Mouse (Mus musculus) myocyte (in vitro differentiated cells): ENCODE data around the gene 9330161L09Rik. TPM values are rescaled to one million over a fixed set of nuclear protein-coding genes. Genes with fewer than 3 reads are reported as not detected.

ENCODE experiments used
- H3K27me3 ChIP-seq: one replicate; pipeline ENCODE4 v1.6.1; 2011; ENCODE audit not compliant: control insufficient read depth, insufficient read depth, insufficient read length
- H3K36me3 ChIP-seq: one replicate; pipeline ENCODE4 v1.6.1; 2011; ENCODE audit not compliant: control insufficient read depth, insufficient read depth
- H3K4me2 ChIP-seq: one replicate; pipeline ENCODE4 v1.6.1; 2011; ENCODE audit warnings: low read depth, control low read depth
- H3K4me3 ChIP-seq: one replicate; pipeline ENCODE4 v1.5.1; 2011; ENCODE audit warnings: mild to moderate bottlenecking, control low read depth, moderate library complexity
- H3K79me2 ChIP-seq: one replicate; pipeline ENCODE4 v1.6.1; 2011; ENCODE audit not compliant: control insufficient read depth, insufficient read depth
- H3ac ChIP-seq: one replicate; pipeline ENCODE4 v1.6.1; 2011; ENCODE audit not compliant: control insufficient read depth, insufficient read length
- CEBPB ChIP-seq: IDR thresholded peaks from 2 replicates; pipeline ENCODE4 v1.6.1; 2011; ENCODE audit warnings: mild to moderate bottlenecking, moderate library complexity; ENCODE audit not compliant: poor library complexity, insufficient read depth, severe bottlenecking
- E2F4 ChIP-seq: IDR thresholded peaks from one replicate; pipeline ENCODE4 v1.6.1; 2011; ENCODE audit warnings: mild to moderate bottlenecking, control low read depth, moderate library complexity; ENCODE audit not compliant: insufficient read depth
- MAX ChIP-seq: IDR thresholded peaks from one replicate; pipeline ENCODE4 v1.6.1; 2011; ENCODE audit warnings: low read depth, mild to moderate bottlenecking, control low read depth
- MYOD1 ChIP-seq, 3 experiments: IDR thresholded peaks; one replicate each; pipeline ENCODE4 v1.6.1; 2011; ENCODE audit warnings: control low read depth in 2 of 3, low read depth in 2 of 3, mild to moderate bottlenecking in 2 of 3, moderate library complexity in 1 of 3; ENCODE audit not compliant: insufficient read length in 2 of 3, control insufficient read depth in 1 of 3
- MYOG ChIP-seq, 3 experiments: IDR thresholded peaks; one replicate each; pipeline ENCODE4 v1.6.1; 2011; ENCODE audit warnings: control low read depth in 2 of 3, low read depth in 2 of 3, mild to moderate bottlenecking in 2 of 3; ENCODE audit not compliant: insufficient read length in 2 of 3, control insufficient read depth in 1 of 3, insufficient read depth in 1 of 3
- POLR2A ChIP-seq: IDR thresholded peaks from one replicate; pipeline ENCODE4 v1.6.1; 2011; ENCODE audit warnings: low read depth, mild to moderate bottlenecking, control low read depth, moderate library complexity; ENCODE audit not compliant: insufficient read length
- POLR2AphosphoS2 ChIP-seq: IDR thresholded peaks from one replicate; pipeline ENCODE4 v1.6.1; 2011; ENCODE audit warnings: low read depth, control low read depth; ENCODE audit not compliant: insufficient read length
- REST ChIP-seq: IDR thresholded peaks from one replicate; pipeline ENCODE4 v1.6.1; 2011; ENCODE audit warnings: mild to moderate bottlenecking, control low read depth, moderate library complexity; ENCODE audit not compliant: insufficient read depth, insufficient read length
- SRF ChIP-seq: IDR thresholded peaks from one replicate; pipeline ENCODE4 v1.6.1; 2011; ENCODE audit warnings: low read depth; ENCODE audit not compliant: control insufficient read depth, insufficient read length
- TCF12 ChIP-seq: IDR thresholded peaks from one replicate; pipeline ENCODE4 v1.6.1; 2011; ENCODE audit warnings: mild to moderate bottlenecking, control low read depth; ENCODE audit not compliant: poor library complexity, insufficient read depth, severe bottlenecking
- TCF3 ChIP-seq: IDR thresholded peaks from one replicate; pipeline ENCODE4 v1.6.1; 2011; ENCODE audit warnings: low read depth, control low read depth; ENCODE audit not compliant: insufficient read length
- USF1 ChIP-seq: IDR thresholded peaks from one replicate; pipeline ENCODE4 v1.6.1; 2011; ENCODE audit warnings: low read depth, mild to moderate bottlenecking, control low read depth, moderate library complexity
- polyA plus RNA-seq: library from polyadenylated mRNA; unstranded; fragments of >200 nt; fragmentation: generic; extraction: Trizol; gene quantifications from one replicate; pipeline ENCODE4 v1.2.1, GENCODE M21; 2012; ENCODE audit warnings: missing spikeins

9330161L09Rik gene
- polyA plus RNA-seq, 1 experiment: 0.60 TPM

DNA sequence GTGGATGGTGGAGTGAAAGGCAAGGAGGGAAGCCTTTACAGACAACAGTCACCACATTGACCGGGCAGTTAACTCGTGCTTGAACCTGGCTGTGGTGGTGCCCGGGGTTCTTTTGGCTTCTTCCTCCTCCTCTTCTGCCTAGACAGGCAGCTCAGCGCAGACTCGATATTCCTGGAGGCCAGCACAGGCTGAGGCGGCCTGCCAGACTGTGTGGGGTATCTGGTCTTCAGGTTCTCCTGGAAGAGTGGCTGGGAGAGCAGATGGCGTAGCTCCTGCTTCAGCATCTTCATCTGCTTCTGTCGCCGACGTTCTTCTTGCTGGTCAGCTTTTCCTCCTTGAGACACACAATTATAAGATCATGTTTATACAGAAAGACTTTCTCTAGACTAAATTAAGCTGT is 524 bp upstream of the 9330161L09Rik start:
- no peak for TF ChIP-seq TCF3
- no peak for TF ChIP-seq POLR2AphosphoS2
- no peak for TF ChIP-seq MAX
- no peak for TF ChIP-seq MYOD1 (IDR thresholded peaks at IDR 0.05; ENCODE audit: control insufficient read depth in 1 of 3, insufficient read length in 2 of 3, low read depth in 2 of 3)
- no peak for TF ChIP-seq USF1
- no peak for TF ChIP-seq SRF
- TF ChIP-seq MYOG (IDR thresholded peaks at IDR 0.05; ENCODE audit: control insufficient read depth in 1 of 3, insufficient read depth in 1 of 3, insufficient read length in 2 of 3, low read depth in 2 of 3): no peak
- no peak for TF ChIP-seq E2F4
- no peak for TF ChIP-seq CEBPB
- no peak for TF ChIP-seq REST
- no peak for TF ChIP-seq TCF12
- TF ChIP-seq POLR2A: no peak
- H3ac ChIP-seq: no peak overlapping the region
- no peaks in the 10 kb centered on the region for H3K27me3 ChIP-seq
- no peak overlapping the region for H3K4me3 ChIP-seq
- no peak overlapping the region for H3K4me2 ChIP-seq
- H3K36me3 ChIP-seq: peaks cover 41% of the 10 kb centered on the region
- H3K79me2 ChIP-seq: no peaks in the 10 kb centered on the region

DNA sequence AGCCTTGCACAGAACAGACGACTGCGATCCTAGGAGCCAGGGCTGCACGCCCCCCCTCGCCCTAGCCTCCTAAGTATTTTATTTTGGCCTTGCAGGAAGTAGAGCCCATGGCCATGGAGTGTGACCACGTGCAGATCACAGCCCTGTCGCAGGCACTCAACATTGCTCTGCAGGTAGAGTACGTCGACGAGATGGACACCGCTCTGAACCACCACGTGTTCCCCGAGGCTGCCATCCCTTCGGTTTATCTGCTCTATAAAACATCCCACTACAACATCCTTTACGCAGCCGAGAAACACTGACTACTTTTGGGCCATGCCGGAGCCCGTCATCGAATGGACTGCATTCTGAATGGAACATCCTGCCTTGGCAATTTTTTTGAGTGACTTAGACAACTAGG is 3.5 kb downstream of the 9330161L09Rik start:
- H3K36me3 ChIP-seq: peaks cover 13% of the 10 kb centered on the region
- H3ac ChIP-seq: no peak overlapping the region
- H3K79me2 ChIP-seq: no peaks in the 10 kb centered on the region
- H3K27me3 ChIP-seq: no peaks in the 10 kb centered on the region
- TF ChIP-seq POLR2AphosphoS2 (peak; percentile 85), REST (no peak)
- no peak overlapping the region for H3K4me2 ChIP-seq
- no peak overlapping the region for H3K4me3 ChIP-seq

GRCm38 (mm10) chr12:103396751-103397150 is 10.9 kb downstream of the 9330161L09Rik start:
- Histone ChIP-seq H3K79me2 (no peaks in the 10 kb centered on the region), H3K4me3 (no peak overlapping the region), H3K4me2 (no peak overlapping the region), H3ac (no peak overlapping the region), H3K36me3 (no peaks in the 10 kb centered on the region), H3K27me3 (no peaks in the 10 kb centered on the region)
- no peak for TF ChIP-seq E2F4

DNA sequence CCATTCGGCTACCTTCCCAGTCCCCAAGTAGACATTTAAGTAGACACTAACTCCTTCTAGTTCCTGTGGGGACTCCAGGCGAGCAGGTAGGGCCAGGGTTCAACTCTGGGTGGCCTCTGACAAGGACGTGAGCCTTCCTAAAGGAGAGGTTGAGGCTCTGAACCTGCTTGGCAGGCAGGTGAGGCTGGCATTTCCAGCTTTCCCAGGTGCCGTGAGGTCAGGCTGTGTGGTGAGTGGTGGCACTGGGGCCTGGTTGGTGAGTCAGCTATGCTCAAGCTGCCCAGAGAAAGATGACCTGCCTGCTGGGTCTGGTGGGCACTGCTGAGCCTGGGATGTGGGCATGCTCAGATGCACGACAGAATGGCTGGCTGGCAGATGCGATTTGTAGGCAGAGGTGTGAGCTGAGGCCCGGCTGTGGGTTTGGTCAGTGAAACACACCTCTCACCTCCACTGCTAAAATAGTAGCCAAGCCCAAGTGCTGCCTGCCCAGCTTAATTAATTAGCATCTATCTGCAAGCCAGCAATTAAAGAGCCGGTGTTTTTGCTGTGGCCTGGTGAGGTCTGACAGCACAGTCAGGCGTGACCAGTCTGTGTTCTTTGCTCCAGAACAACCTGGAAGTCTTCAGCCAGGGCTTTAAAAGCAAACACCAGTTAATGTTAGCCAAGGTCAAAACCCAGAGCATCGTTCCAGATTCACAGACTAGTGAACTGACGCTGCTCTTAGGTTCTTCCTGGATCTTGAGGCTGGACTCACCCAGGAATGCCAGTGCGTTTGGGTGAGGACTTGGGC is 11.9 kb downstream of the 9330161L09Rik start:
- Histone ChIP-seq H3K27me3 (no peaks in the 10 kb centered on the region), H3K4me3 (no peak overlapping the region), H3K79me2 (no peaks in the 10 kb centered on the region), H3K36me3 (no peaks in the 10 kb centered on the region), H3ac (no peak overlapping the region), H3K4me2 (no peak overlapping the region)
- TF ChIP-seq POLR2AphosphoS2 (no peak), SRF (no peak), MYOD1 (IDR thresholded peaks at IDR 0.05; ENCODE audit: control insufficient read depth in 1 of 3, insufficient read length in 2 of 3, low read depth in 2 of 3) (no peak), REST (no peak), USF1 (no peak), TCF12 (no peak), POLR2A (no peak), CEBPB (no peak)

GRCm38 (mm10) chr12:103393528-103393927 is 14.1 kb downstream of the 9330161L09Rik start:
- no peaks in the 10 kb centered on the region for H3K36me3 ChIP-seq
- TF ChIP-seq E2F4 (no peak), REST (no peak), MYOG (IDR thresholded peaks at IDR 0.05; ENCODE audit: control insufficient read depth in 1 of 3, insufficient read depth in 1 of 3, insufficient read length in 2 of 3, low read depth in 2 of 3) (no peak), USF1 (no peak)
- H3K27me3 ChIP-seq: no peaks in the 10 kb centered on the region
- no peaks in the 10 kb centered on the region for H3K79me2 ChIP-seq
- H3K4me3 ChIP-seq: no peak overlapping the region
- H3ac ChIP-seq: no peak overlapping the region
- no peak overlapping the region for H3K4me2 ChIP-seq

GRCm38 (mm10) chr12:103391098-103391497 is 16.5 kb downstream of the 9330161L09Rik start:
- TF ChIP-seq TCF12: no peak
- no peak for TF ChIP-seq POLR2AphosphoS2
- no peak for TF ChIP-seq SRF
- no peak for TF ChIP-seq TCF3
- TF ChIP-seq MAX: no peak
- no peak for TF ChIP-seq MYOD1 (IDR thresholded peaks at IDR 0.05; ENCODE audit: control insufficient read depth in 1 of 3, insufficient read length in 2 of 3, low read depth in 2 of 3)
- TF ChIP-seq USF1: no peak
- no peak for TF ChIP-seq POLR2A
- no peak for TF ChIP-seq REST
- TF ChIP-seq CEBPB: no peak
- no peak for TF ChIP-seq E2F4
- TF ChIP-seq MYOG (IDR thresholded peaks at IDR 0.05; ENCODE audit: control insufficient read depth in 1 of 3, insufficient read depth in 1 of 3, insufficient read length in 2 of 3, low read depth in 2 of 3): no peak
- Histone ChIP-seq H3K79me2 (no peaks in the 10 kb centered on the region), H3K27me3 (no peaks in the 10 kb centered on the region), H3K36me3 (no peaks in the 10 kb centered on the region), H3K4me2 (peak overlapping the region; percentile 72), H3K4me3 (no peak overlapping the region), H3ac (no peak overlapping the region)
